Mouse (Mus musculus): ENCODE measurements around the gene She. TPM values are rescaled to one million over a fixed set of nuclear protein-coding genes. Genes with fewer than 3 reads are reported as not detected.
A peak's percentile ranks its signal among the peaks of the same experiment; 100 is the strongest.
"Not testable (repeated sequence)": the region's sequence is repeated elsewhere in the genome, so short reads cannot be mapped to it uniquely, and the experiment has no call there.

The She gene
- total RNA-seq (2022) = 1 to 10 TPM; 2.9 to 5.3 (median 3.6) TPM

DNA sequence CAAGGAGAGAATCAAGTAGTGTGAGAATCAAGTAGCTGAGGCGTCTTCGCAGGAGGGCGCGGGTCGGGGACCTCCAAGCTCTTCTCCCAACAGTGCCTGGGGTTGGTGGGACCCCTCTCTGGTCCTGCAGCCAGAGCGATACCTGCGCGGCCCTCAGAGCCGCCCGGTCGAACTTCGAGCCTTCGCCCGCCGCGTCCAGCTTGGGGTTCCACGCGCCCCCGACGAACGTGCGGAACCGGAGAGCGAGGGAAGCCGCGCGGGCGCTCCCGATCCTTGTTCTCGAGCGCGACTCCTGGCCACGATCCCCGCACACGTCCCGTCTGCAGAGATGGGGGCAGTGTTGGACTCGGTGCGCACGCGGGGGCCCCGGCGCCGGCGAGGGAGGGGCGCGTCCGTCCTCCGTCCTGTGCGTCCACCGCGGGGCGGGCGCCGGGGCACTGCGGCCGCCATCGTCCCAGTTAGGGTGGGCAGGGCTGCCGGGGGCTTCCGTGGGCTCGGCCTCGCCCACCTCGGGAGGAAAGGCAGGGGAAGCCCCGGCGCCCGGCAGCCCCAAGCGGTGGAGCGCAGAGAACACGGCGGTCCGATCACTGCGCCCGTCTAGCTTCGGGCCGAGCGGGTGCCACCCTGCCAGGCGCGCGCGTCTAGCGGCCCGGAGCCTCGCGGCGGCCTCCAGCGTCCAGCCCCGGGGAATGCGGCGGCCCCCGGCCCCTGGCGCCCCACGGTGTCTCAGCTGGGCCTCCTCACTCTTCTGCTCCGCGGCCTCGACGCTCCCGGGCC, at the start of gene She:
She (plus strand) TSS at position 556 of the 777 bp plus-strand sequence.
- no peak for DNase-seq (ENCODE audit: low spot score in 2 of 2)

GRCm38 (mm10) chr3:89781640-89782039, 49.5 kb upstream of the She start:
- DNase-seq (ENCODE audit: low spot score in 2 of 2) = no peak

DNA sequence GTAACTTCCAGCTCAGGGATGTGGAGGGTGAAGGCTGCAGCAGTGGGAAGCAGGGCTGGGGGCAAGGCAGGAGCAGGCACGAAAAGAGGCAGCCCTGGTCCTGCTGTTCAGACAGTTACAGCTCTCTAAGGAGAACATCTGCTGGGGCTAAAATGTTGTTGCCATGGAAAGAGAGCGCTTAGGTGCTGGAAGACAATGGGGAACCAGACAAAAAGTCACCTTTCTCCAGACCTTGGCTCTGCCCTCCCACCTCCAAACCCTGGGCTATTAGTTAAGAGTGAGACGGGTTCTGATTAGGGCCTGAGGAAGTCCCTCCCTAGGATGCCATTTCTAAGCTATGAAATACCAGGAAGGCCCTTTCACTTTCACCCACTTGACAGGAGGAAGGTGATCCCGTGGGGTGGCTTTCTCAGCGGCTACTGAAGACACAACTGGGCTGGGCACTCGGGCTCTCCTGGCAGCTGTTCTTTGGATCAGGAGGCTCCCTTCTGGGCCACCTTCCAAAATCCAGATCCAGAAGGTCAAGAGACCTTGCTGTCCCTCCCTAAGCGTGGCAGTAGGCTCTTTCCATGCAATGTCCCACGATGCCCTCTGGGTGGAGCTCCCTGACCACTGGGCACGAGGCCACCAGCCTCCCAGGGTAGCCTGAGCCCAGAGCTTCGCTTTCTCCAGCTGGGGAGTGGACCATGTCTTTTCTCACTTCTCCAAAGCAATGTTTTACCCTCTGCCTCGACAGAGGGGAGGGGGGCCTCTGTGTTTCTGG, 46.0 kb upstream of the She start:
- peak; percentile 48 to 56 for DNase-seq (ENCODE audit: low spot score in 2 of 2)

GRCm38 (mm10) chr3:89786275-89786674, 44.9 kb upstream of the She start:
- no peak for DNase-seq (ENCODE audit: low spot score in 2 of 2)

GRCm38 (mm10) chr3:89788680-89789352, 42.4 kb upstream of the She start:
- DNase-seq (ENCODE audit: low spot score in 2 of 2) = no peak

DNA sequence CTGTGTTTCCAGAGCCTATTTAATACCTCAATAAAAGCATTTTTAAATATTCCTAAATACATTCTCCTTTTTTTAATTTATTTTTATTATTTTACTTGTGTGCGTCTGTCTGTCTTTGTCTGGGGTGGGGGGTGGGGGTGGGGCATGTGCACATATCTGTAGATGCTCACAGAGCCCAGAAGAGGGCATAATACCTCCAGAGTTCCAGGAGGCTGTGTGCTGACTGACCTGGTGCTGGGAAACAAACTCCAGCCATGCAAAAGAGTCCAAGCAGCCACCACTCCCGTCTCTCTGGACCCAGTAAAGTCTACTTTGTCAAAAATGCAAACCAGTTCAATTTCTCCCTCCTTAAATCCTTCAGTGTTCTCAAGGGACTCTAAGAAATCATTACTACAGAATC, 36.6 kb upstream of the She start:
- DNase-seq (ENCODE audit: low spot score in 2 of 2) = no peak

DNA sequence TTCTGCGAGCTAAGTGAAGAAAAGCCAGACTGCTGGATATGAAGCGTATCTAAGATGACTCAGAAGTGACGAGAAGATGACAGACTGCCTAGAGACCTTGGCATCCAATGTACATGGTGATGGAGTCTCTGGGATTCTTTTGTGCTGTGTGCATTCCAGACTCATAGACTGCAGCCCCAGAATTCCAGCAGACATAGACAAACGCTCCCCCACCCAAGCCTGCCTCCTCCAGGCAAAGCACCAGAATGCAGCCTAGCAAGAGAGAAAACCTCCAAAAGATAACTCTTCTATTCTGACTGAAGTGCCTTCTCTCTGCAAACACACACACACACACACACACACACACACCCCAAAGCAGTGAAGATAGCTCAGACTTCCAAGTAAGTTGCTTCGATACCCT, 35.4 kb upstream of the She start:
- DNase-seq (ENCODE audit: low spot score in 2 of 2) = no peak

DNA sequence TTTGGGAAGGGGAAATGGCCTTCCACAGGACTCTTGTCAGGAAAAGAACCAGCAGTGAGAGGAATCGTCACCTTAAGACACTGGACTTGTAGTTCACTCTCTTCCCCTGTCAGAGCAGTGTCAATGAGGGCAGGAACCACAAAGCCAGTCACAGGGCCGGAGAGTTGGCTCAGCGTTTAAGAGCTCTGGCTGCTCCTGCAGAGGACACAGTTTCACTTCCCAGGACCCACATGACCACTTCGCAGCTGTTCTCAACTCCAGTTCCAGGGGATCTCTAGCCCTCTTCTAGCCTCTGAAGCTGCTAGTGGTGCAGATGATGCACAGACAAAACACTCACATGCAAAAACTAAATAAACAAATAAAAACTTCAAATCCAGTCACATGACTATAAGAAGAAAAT, 34.8 kb upstream of the She start:
- no peak for DNase-seq (ENCODE audit: low spot score in 2 of 2)

GRCm38 (mm10) chr3:89798518-89798917, 32.7 kb upstream of the She start:
- no peak for DNase-seq (ENCODE audit: low spot score in 2 of 2)

- no peak for DNase-seq (ENCODE audit: low spot score in 2 of 2)
Observed at GRCm38 (mm10) chr3:89799476-89799875, 31.7 kb upstream of the She start.

- not testable (repeated sequence) for DNase-seq (ENCODE audit: low spot score in 2 of 2)
Observed at GRCm38 (mm10) chr3:89800078-89800477, 31.1 kb upstream of the She start.

GRCm38 (mm10) chr3:89800774-89801506, 30.2 kb upstream of the She start:
- no peak for DNase-seq (ENCODE audit: low spot score in 2 of 2)

GRCm38 (mm10) chr3:89801507-89801847, 29.7 kb upstream of the She start:
- no peak for DNase-seq (ENCODE audit: low spot score in 2 of 2)

- no peak for DNase-seq (ENCODE audit: low spot score in 2 of 2)
Observed at GRCm38 (mm10) chr3:89802876-89803275, 28.3 kb upstream of the She start.

DNA sequence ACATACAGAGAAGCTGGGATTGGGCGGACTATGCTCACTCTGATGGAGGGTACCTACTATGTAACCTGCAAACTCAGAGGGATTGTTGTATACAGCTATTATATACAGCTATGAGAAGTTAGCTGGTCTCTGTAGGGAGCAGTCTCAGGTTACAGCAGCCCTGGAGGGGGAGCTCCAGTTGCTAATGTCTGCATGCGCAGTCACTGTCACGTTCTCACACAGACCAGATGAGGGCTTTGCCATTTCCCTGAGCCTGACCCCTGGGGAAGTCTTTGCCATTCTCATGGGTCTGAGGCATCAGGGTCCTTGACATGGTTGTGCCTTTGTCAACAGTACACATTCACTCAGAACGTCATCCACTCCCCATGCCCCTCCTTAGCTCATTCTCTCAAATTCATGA, 26.0 kb upstream of the She start:
- DNase-seq (ENCODE audit: low spot score in 2 of 2) = no peak

DNA sequence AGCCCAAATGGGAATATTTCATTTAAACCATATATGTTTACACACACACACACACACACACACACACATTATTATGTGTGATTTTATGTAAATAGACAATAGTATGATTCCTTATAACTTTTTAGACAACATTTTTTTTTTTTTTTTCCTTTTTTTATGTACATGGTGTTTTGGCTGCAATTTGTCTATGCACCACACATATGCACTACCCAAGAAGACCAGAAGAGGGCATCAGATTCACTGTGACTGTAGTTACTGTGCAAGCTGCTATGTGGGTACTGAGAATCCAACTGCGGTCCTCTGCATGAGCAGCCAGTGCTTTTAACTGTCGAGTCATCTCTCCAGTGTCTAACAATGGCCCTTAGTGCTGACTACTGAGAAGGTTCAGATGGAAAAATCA, 24.4 kb upstream of the She start:
- DNase-seq (ENCODE audit: low spot score in 2 of 2) = no peak

- no peak for DNase-seq (ENCODE audit: low spot score in 2 of 2)
Observed at GRCm38 (mm10) chr3:89807171-89807570, 24.0 kb upstream of the She start.

DNA sequence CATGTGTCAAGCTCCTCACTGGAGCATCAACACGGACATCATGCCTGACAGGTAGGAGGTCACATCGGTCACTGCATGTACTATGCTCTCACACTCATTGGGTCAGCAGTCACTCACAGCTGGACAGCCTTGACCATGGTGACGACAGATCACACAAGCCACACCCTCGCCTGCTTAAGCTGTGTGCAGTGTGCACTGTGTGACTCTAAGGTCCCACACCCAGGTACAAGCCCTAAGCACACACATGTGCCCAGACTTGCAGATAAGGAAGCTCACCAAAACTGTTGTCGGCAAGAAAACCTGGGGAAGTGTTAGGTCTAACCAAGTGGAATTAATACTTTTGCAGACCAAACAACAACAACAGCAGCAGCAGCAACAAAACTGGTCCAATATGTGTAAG, 23.3 kb upstream of the She start:
- DNase-seq (ENCODE audit: low spot score in 2 of 2) = no peak

DNA sequence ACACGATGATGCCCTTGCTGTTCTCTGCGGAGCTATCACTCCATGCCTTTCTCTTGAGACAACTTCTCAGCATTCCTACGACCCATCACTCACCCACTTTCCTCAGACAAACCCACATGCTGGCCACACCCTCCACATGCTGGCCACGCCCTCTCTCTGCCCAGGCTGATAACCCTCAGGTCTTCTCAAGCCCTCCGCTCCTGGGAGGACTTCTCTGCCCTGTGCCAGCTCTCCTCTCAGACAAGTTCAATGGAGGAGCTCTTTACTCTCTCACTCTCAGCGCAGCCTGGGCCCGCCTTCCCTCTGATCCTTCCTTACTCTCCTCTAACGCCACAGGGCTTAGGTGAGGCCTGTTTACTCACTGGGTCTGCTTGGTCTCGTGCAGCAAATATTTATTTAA, 22.5 kb upstream of the She start:
- DNase-seq (ENCODE audit: low spot score in 2 of 2) = no peak

GRCm38 (mm10) chr3:89810841-89811240, 20.3 kb upstream of the She start:
- DNase-seq (ENCODE audit: low spot score in 2 of 2) = no peak

GRCm38 (mm10) chr3:89812166-89812565, 19.0 kb upstream of the She start:
- no peak for DNase-seq (ENCODE audit: low spot score in 2 of 2)

GRCm38 (mm10) chr3:89814051-89814450, 17.1 kb upstream of the She start:
- no peak for DNase-seq (ENCODE audit: low spot score in 2 of 2)

Data from layer of hippocampus, adult 8-10 months (tissue).